Mouse (Mus musculus): Measurements from ENCODE around the gene H2-Ob. TPM values are rescaled to one million over a fixed set of nuclear protein-coding genes. Genes with fewer than 3 reads are reported as not detected.
"Not testable (repeated sequence)": the region's sequence is repeated elsewhere in the genome, so short reads cannot be mapped to it uniquely, and the experiment has no call there.

H2-Ob gene
- polyA plus RNA-seq, 1 experiment from 2014 or later, result not detected

GRCm38 (mm10) chr17:34219096-34219495, 19.6 kb upstream of the H2-Ob start:
- not testable (repeated sequence) for ATAC-seq (replicated peaks; ENCODE audit: insufficient number of reproducible peaks, low FRiP score, low TSS enrichment, low read depth); DNase-seq (ENCODE audit: low spot score); H3K36me3 ChIP-seq (replicated peaks; ENCODE audit: control insufficient read depth, insufficient read depth, low read depth, low read length); H3K4me1 ChIP-seq (ENCODE audit: control insufficient read depth, insufficient read depth, low read length); H3K27me3 ChIP-seq (ENCODE audit: control insufficient read depth, insufficient read depth, low read length); H3K4me3 ChIP-seq (ENCODE audit: low read depth, low read length); H3K27ac ChIP-seq (replicated peaks; ENCODE audit: low read depth, low read length); H3K9ac ChIP-seq (replicated peaks; ENCODE audit: low read length); H3K9me3 ChIP-seq (replicated peaks; ENCODE audit: control insufficient read depth, low read length); H3K4me2 ChIP-seq (ENCODE audit: low read depth, low read length)
- 85% methylated on average over 7 of the region's 11 CpGs for WGBS

GRCm38 (mm10) chr17:34219801-34220200, 18.9 kb upstream of the H2-Ob start:
- not testable (repeated sequence) for H3K36me3 ChIP-seq (replicated peaks; ENCODE audit: control insufficient read depth, insufficient read depth, low read depth, low read length); ATAC-seq (replicated peaks; ENCODE audit: insufficient number of reproducible peaks, low FRiP score, low TSS enrichment, low read depth); H3K4me1 ChIP-seq (ENCODE audit: control insufficient read depth, insufficient read depth, low read length); H3K4me3 ChIP-seq (ENCODE audit: low read depth, low read length); H3K9ac ChIP-seq (replicated peaks; ENCODE audit: low read length); H3K27me3 ChIP-seq (ENCODE audit: control insufficient read depth, insufficient read depth, low read length); H3K27ac ChIP-seq (replicated peaks; ENCODE audit: low read depth, low read length); H3K9me3 ChIP-seq (replicated peaks; ENCODE audit: control insufficient read depth, low read length); H3K4me2 ChIP-seq (ENCODE audit: low read depth, low read length); DNase-seq (ENCODE audit: low spot score)
- 91% methylated on average over 3 of the region's 7 CpGs for WGBS

GRCm38 (mm10) chr17:34220401-34220800, 18.3 kb upstream of the H2-Ob start:
- H3K27ac ChIP-seq (replicated peaks; ENCODE audit: low read depth, low read length); H3K36me3 ChIP-seq (replicated peaks; ENCODE audit: control insufficient read depth, insufficient read depth, low read depth, low read length); H3K27me3 ChIP-seq (ENCODE audit: control insufficient read depth, insufficient read depth, low read length); DNase-seq (ENCODE audit: low spot score); H3K4me2 ChIP-seq (ENCODE audit: low read depth, low read length); H3K4me1 ChIP-seq (ENCODE audit: control insufficient read depth, insufficient read depth, low read length); H3K9me3 ChIP-seq (replicated peaks; ENCODE audit: control insufficient read depth, low read length); H3K9ac ChIP-seq (replicated peaks; ENCODE audit: low read length); H3K4me3 ChIP-seq (ENCODE audit: low read depth, low read length); ATAC-seq (replicated peaks; ENCODE audit: insufficient number of reproducible peaks, low FRiP score, low TSS enrichment, low read depth): not testable (repeated sequence)
- WGBS, result 100% methylated on average over 3 of the region's 16 CpGs

- no peak for ATAC-seq (replicated peaks; ENCODE audit: insufficient number of reproducible peaks, low FRiP score, low TSS enrichment, low read depth)
- H3K36me3 ChIP-seq (replicated peaks; ENCODE audit: control insufficient read depth, insufficient read depth, low read depth, low read length), result no peaks in the 10 kb centered on the region
- no peaks in the 10 kb centered on the region for H3K9me3 ChIP-seq (replicated peaks; ENCODE audit: control insufficient read depth, low read length)
- H3K4me1 ChIP-seq (ENCODE audit: control insufficient read depth, insufficient read depth, low read length), result no peaks in the 10 kb centered on the region
- no peak overlapping the region for H3K4me2 ChIP-seq (ENCODE audit: low read depth, low read length)
- no peak overlapping the region for H3K4me3 ChIP-seq (ENCODE audit: low read depth, low read length)
- no peaks in the 10 kb centered on the region for H3K27me3 ChIP-seq (ENCODE audit: control insufficient read depth, insufficient read depth, low read length)
- no peak overlapping the region for H3K9ac ChIP-seq (replicated peaks; ENCODE audit: low read length)
- DNase-seq (ENCODE audit: low spot score), result no peak
- no peak overlapping the region for H3K27ac ChIP-seq (replicated peaks; ENCODE audit: low read depth, low read length)
- 95% methylated on average over 3 of the region's 3 CpGs for WGBS
Measured at GRCm38 (mm10) chr17:34224816-34225215, 13.9 kb upstream of the H2-Ob start.

- 93% methylated on average over 8 of the region's 8 CpGs for WGBS
- no peak overlapping the region for H3K4me3 ChIP-seq (ENCODE audit: low read depth, low read length)
- no peak for ATAC-seq (replicated peaks; ENCODE audit: insufficient number of reproducible peaks, low FRiP score, low TSS enrichment, low read depth)
- H3K36me3 ChIP-seq (replicated peaks; ENCODE audit: control insufficient read depth, insufficient read depth, low read depth, low read length), result no peaks in the 10 kb centered on the region
- H3K9me3 ChIP-seq (replicated peaks; ENCODE audit: control insufficient read depth, low read length), result no peaks in the 10 kb centered on the region
- no peaks in the 10 kb centered on the region for H3K4me1 ChIP-seq (ENCODE audit: control insufficient read depth, insufficient read depth, low read length)
- H3K9ac ChIP-seq (replicated peaks; ENCODE audit: low read length), result no peak overlapping the region
- H3K4me2 ChIP-seq (ENCODE audit: low read depth, low read length), result no peak overlapping the region
- no peaks in the 10 kb centered on the region for H3K27me3 ChIP-seq (ENCODE audit: control insufficient read depth, insufficient read depth, low read length)
- H3K27ac ChIP-seq (replicated peaks; ENCODE audit: low read depth, low read length), result no peak overlapping the region
- no peak for DNase-seq (ENCODE audit: low spot score)
Measured at GRCm38 (mm10) chr17:34225426-34225825, 13.3 kb upstream of the H2-Ob start.

- H3K27me3 ChIP-seq (ENCODE audit: control insufficient read depth, insufficient read depth, low read length); H3K36me3 ChIP-seq (replicated peaks; ENCODE audit: control insufficient read depth, insufficient read depth, low read depth, low read length); H3K27ac ChIP-seq (replicated peaks; ENCODE audit: low read depth, low read length); ATAC-seq (replicated peaks; ENCODE audit: insufficient number of reproducible peaks, low FRiP score, low TSS enrichment, low read depth); H3K4me3 ChIP-seq (ENCODE audit: low read depth, low read length); DNase-seq (ENCODE audit: low spot score); H3K9ac ChIP-seq (replicated peaks; ENCODE audit: low read length); H3K4me1 ChIP-seq (ENCODE audit: control insufficient read depth, insufficient read depth, low read length); H3K4me2 ChIP-seq (ENCODE audit: low read depth, low read length); H3K9me3 ChIP-seq (replicated peaks; ENCODE audit: control insufficient read depth, low read length): not testable (repeated sequence)
- WGBS, result 95% methylated on average over 13 of the region's 23 CpGs
Measured at GRCm38 (mm10) chr17:34225911-34226310, 12.8 kb upstream of the H2-Ob start.

GRCm38 (mm10) chr17:34230971-34231370, 7.7 kb upstream of the H2-Ob start:
- not testable (repeated sequence) for DNase-seq (ENCODE audit: low spot score); H3K4me3 ChIP-seq (ENCODE audit: low read depth, low read length); H3K36me3 ChIP-seq (replicated peaks; ENCODE audit: control insufficient read depth, insufficient read depth, low read depth, low read length); H3K9me3 ChIP-seq (replicated peaks; ENCODE audit: control insufficient read depth, low read length); H3K4me1 ChIP-seq (ENCODE audit: control insufficient read depth, insufficient read depth, low read length); H3K27me3 ChIP-seq (ENCODE audit: control insufficient read depth, insufficient read depth, low read length); ATAC-seq (replicated peaks; ENCODE audit: insufficient number of reproducible peaks, low FRiP score, low TSS enrichment, low read depth); H3K9ac ChIP-seq (replicated peaks; ENCODE audit: low read length); H3K27ac ChIP-seq (replicated peaks; ENCODE audit: low read depth, low read length); H3K4me2 ChIP-seq (ENCODE audit: low read depth, low read length)
- whole genome bisulfite sequencing, result 93% methylated on average over 6 of the region's 9 CpGs

GRCm38 (mm10) chr17:34232021-34232420, 6.7 kb upstream of the H2-Ob start:
- not testable (repeated sequence) for DNase-seq (ENCODE audit: low spot score); H3K9me3 ChIP-seq (replicated peaks; ENCODE audit: control insufficient read depth, low read length); H3K4me3 ChIP-seq (ENCODE audit: low read depth, low read length); H3K4me1 ChIP-seq (ENCODE audit: control insufficient read depth, insufficient read depth, low read length); ATAC-seq (replicated peaks; ENCODE audit: insufficient number of reproducible peaks, low FRiP score, low TSS enrichment, low read depth); H3K9ac ChIP-seq (replicated peaks; ENCODE audit: low read length); H3K27ac ChIP-seq (replicated peaks; ENCODE audit: low read depth, low read length); H3K36me3 ChIP-seq (replicated peaks; ENCODE audit: control insufficient read depth, insufficient read depth, low read depth, low read length); H3K27me3 ChIP-seq (ENCODE audit: control insufficient read depth, insufficient read depth, low read length); H3K4me2 ChIP-seq (ENCODE audit: low read depth, low read length)
- 76% methylated on average over 5 of the region's 7 CpGs for WGBS

Data from embryonic facial prominence, embryonic 11.5 days (tissue).